Mouse (Mus musculus) embryonic facial prominence, embryonic 11.5 days (tissue): ENCODE results near the gene Fam234a. TPM values are rescaled to one million over a fixed set of nuclear protein-coding genes. Genes with fewer than 3 reads are reported as not detected.
"Not testable (repeated sequence)": the region's sequence is repeated elsewhere in the genome, so short reads cannot be mapped to it uniquely, and the experiment has no call there.

ENCODE experiments used
- ATAC-seq: fragments of 200-750 bp; cut with Nextera tagmentation; replicated peaks from 2 replicates; pipeline ENCODE4 v1.8.0; 2017; ENCODE audit warnings: low read depth; ENCODE audit not compliant: insufficient number of reproducible peaks, low FRiP score, low TSS enrichment
- DNase-seq: peaks from one replicate; pipeline ENCODE4 v3.0.0-alpha.2; 2015; ENCODE audit warnings: low spot score
- H3K27ac ChIP-seq: fragments of 300-500 bp; sonication (generic); replicated peaks from 2 replicates; pipeline ENCODE4 v1.5.1; 2014; ENCODE audit warnings: mild to moderate bottlenecking, low read depth, low read length, control low read depth
- H3K27me3 ChIP-seq: fragments of 300-500 bp; sonication (generic); 2 replicates; pipeline ENCODE4 v1.6.1; 2014; ENCODE audit warnings: mild to moderate bottlenecking, low read length, moderate library complexity, mixed read lengths; ENCODE audit not compliant: control insufficient read depth, insufficient read depth
- H3K36me3 ChIP-seq: fragments of 300-500 bp; sonication (generic); replicated peaks from 2 replicates; pipeline ENCODE4 v1.6.1; 2014; ENCODE audit warnings: low read depth, mild to moderate bottlenecking, low read length, moderate library complexity, mixed read lengths; ENCODE audit not compliant: control insufficient read depth, insufficient read depth
- H3K4me1 ChIP-seq: fragments of 300-500 bp; sonication (generic); 2 replicates; pipeline ENCODE4 v1.6.1; 2014; ENCODE audit warnings: low read length, mixed read lengths; ENCODE audit not compliant: control insufficient read depth, insufficient read depth
- H3K4me2 ChIP-seq: fragments of 300-500 bp; sonication (generic); 2 replicates; pipeline ENCODE4 v1.6.1; 2014; ENCODE audit warnings: low read depth, mild to moderate bottlenecking, control low read depth, low read length, moderate library complexity
- H3K4me3 ChIP-seq: fragments of 300-500 bp; sonication (generic); 2 replicates; pipeline ENCODE4 v1.5.1; 2014; ENCODE audit warnings: low read depth, low read length, control low read depth
- H3K9ac ChIP-seq: fragments of 300-500 bp; sonication (generic); replicated peaks from 2 replicates; pipeline ENCODE4 v1.6.1; 2014; ENCODE audit warnings: mild to moderate bottlenecking, control low read depth, low read length
- H3K9me3 ChIP-seq: fragments of 300-500 bp; sonication (generic); replicated peaks from 2 replicates; pipeline ENCODE4 v1.6.1; 2016; ENCODE audit warnings: mild to moderate bottlenecking, low read length, inconsistent platforms, mixed read lengths; ENCODE audit not compliant: control insufficient read depth
- WGBS: fragments of 180-500 bp; shearing (Covaris S2); extraction: QIAGEN DNeasy Blood & Tissue Kit; methylation state at CpG from one replicate; pipeline ENCODE4 v1.1.7; 2014; 5-methylcytosine and 5-hydroxymethylcytosine counted together
- polyA plus RNA-seq: library from polyadenylated mRNA; unstranded; fragments of >200 nt; fragmentation: Nextera tagmentation; extraction: Ambion mirVana; gene quantifications from 2 replicates; pipeline ENCODE4 v1.2.1, GENCODE M21; 2014

Fam234a gene
- 21.3 and 21.7 TPM in 2 replicates for polyA plus RNA-seq

DNA sequence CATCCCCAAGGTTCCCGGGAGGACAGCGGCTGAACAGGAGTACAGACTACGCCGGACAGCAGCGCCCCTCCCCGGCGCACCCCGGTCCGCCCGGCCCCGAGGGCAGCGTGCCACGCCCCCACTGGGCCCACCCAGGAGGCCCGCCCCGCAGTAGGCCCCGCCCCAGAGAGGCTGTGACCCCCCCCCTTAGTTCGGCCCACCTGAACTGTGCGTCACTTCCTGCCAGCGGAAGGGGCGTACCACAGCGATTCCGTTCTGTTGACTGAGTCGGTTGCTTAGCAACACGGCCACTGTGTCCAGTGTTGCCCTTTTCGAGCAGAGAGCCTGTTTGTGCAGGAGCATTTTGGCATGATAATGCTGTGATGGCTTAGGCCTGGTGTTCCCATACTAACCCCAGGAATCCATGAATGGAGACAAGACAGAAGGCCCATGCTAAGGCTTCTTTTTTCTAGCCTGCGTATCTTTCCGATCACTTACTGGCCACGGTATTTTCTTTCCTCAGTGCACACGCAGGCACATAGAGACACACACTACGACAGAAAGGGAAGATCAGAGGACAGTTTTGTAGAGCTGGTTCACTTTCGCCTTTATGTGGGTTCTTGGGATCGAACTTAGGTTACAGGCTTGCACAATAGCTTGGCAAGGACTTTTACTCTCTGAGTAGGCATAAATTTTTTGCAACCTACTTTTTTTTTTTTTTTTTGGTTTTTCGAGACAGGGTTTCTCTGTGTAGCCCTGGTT lies at the start of gene Fam234a:
TSS of gene Fam234a (minus strand) at position 142 of the 741 bp plus-strand sequence.
- Histone ChIP-seq H3K9ac (peak within 1 kb of the TSS; percentile 79), H3K27ac (no peak within 1 kb of the TSS; the same call in 1 of the 2 replicates), H3K4me3 (peak within 1 kb of the TSS; percentile 70), H3K36me3 (no peaks in the 10 kb centered on the region), H3K27me3 (no peaks in the 10 kb centered on the region), H3K9me3 (no peaks in the 10 kb centered on the region), H3K4me1 (no peaks in the 10 kb centered on the region; the same call in 1 of the 2 replicates), H3K4me2 (peak within 1 kb of the TSS; percentile 78)
- DNase-seq (peak; percentile 99), ATAC-seq (peak; percentile 95)
- WGBS, result 7% methylated on average over 33 of the region's 33 CpGs

DNA sequence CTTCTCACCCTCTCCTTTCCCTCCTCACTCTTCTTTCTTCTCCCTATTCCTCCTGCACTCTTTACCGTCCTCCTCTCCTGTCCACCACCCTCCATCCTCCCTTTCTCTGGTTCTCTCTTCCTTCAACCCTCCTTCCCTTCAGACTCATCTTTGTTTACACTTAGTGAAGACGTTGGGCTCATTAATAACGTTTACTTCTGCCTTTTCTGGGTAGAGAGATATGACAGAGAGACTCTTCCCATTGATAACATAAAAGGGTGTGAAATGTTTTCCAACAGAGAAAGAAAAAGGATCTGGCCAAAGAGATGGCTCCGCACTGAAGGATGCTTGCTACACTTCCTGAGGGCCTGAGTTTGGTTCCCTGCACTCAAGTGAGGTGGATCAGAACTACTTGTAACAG lies 45.4 kb upstream of the Fam234a start:
- H3K27me3 ChIP-seq, result no peaks in the 10 kb centered on the region
- H3K27ac ChIP-seq, result no peak overlapping the region
- H3K9ac ChIP-seq, result no peak overlapping the region
- H3K4me3 ChIP-seq, result no peak overlapping the region
- no peak overlapping the region for H3K4me2 ChIP-seq
- no peaks in the 10 kb centered on the region for H3K4me1 ChIP-seq
- DNase-seq, result no peak
- peaks cover 18% of the 10 kb centered on the region for H3K36me3 ChIP-seq
- ATAC-seq, result no peak
- H3K9me3 ChIP-seq, result 0 out of 2 replicates have a peak, but pooled peaks cover 4% of the 10 kb centered on the region
- WGBS, result 84% methylated on average over 4 of the region's 4 CpGs

DNA sequence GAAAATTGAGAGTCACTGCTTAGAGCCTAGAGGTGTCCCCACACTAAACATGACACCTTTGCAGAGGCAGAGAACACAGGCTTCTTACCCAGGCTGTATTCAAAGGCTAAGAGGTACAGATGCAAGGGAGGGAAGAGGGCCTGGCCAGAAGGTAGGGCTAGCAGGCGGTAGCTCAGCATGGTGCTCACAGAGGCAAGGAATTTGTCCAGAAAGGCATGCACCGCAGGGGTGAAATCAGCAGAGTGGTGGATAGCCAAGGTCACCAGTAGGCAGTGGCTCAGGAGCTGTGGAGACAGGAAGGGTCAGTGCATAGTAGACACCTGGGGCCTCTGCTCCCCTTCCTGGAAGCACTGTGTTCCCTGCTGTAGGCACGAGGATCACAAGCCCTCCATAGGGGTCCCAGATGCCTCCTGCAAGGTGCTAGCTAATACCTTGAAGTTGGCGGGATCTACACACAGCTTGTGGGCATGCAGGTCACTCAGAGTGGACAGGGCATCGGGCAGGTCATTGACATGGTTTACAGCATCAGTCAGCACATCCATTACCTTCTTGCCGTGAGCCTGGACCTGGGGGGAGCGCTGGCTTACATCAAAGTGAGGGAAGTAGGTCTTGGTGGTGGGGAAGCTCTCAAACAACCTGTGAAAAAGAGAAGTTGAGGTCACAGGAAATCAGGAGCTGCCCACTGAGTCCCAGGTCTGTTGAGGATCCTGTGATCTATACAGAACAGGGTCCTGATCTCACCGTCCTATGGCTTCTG lies 42.3 kb upstream of the Fam234a start:
- peaks cover 24% of the 10 kb centered on the region for H3K36me3 ChIP-seq

DNA sequence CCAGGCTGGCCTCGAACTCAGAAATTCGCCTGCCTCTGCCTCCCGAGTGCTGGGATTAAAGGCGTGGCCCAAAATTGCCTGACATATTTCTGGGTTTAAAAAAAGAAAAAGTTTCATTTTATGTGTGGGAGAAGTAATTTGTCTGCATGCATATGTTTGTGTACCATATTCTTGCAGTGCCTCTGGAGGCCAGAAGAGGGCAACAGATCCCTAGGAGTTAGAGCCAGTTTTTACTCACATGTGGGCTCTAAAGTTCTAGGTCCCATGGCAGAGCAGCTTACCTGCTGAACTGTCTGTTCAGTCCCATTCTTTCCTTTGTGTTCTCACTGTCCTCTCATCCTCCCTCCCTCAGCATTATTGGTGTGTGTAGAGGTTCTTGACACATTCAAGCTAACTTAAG lies 32.7 kb upstream of the Fam234a start:
- peaks cover 19% of the 10 kb centered on the region for H3K36me3 ChIP-seq
- no peak overlapping the region for H3K4me3 ChIP-seq
- WGBS, result 94% methylated on average over 4 of the region's 4 CpGs
- no peak overlapping the region for H3K27ac ChIP-seq
- DNase-seq, result peak; percentile 56
- H3K4me1 ChIP-seq, result no peaks in the 10 kb centered on the region
- no peak overlapping the region for H3K4me2 ChIP-seq
- H3K9me3 ChIP-seq, result no peaks in the 10 kb centered on the region
- ATAC-seq, result no peak
- no peaks in the 10 kb centered on the region for H3K27me3 ChIP-seq
- no peak overlapping the region for H3K9ac ChIP-seq

More for the DNA sequence above, 42.3 kb upstream of the Fam234a start:
- Histone ChIP-seq H3K4me2 (no peak overlapping the region), H3K9me3 (0 out of 2 replicates have a peak, but pooled peaks cover 1% of the 10 kb centered on the region), H3K9ac (no peak overlapping the region), H3K27me3 (no peaks in the 10 kb centered on the region), H3K4me3 (no peak overlapping the region), H3K4me1 (no peaks in the 10 kb centered on the region), H3K27ac (no peak overlapping the region)
- 89% methylated on average over 8 of the region's 8 CpGs for WGBS
- no peak for DNase-seq
- ATAC-seq, result no peak

DNA sequence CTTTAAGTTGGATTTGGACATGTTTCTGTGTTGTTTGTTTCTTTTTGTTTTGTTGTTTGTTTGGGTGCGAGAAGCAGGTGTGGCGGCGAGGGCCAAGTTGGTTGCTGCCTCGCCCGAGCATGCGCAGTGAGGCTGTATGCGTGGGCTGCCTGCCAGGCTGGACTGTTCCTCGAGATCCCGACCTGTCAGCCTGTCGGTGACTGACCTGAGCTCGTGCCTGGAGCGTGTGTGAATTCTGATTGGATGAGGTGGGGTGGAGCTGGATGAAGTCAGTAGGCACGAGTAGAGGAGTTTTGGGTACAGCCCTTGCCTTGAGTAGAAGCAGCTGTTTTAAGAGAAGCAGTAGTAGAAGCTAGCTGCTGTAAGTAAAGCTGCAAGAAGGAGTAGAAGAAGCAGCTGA lies 31.9 kb upstream of the Fam234a start:
- Histone ChIP-seq H3K36me3 (peaks cover 19% of the 10 kb centered on the region), H3K27me3 (no peaks in the 10 kb centered on the region), H3K4me1 (no peaks in the 10 kb centered on the region), H3K4me2 (no peak overlapping the region), H3K9ac (no peak overlapping the region), H3K9me3 (no peaks in the 10 kb centered on the region), H3K4me3 (no peak overlapping the region), H3K27ac (no peak overlapping the region)
- no peak for DNase-seq
- ATAC-seq, result no peak
- 90% methylated on average over 13 of the region's 13 CpGs for WGBS

DNA sequence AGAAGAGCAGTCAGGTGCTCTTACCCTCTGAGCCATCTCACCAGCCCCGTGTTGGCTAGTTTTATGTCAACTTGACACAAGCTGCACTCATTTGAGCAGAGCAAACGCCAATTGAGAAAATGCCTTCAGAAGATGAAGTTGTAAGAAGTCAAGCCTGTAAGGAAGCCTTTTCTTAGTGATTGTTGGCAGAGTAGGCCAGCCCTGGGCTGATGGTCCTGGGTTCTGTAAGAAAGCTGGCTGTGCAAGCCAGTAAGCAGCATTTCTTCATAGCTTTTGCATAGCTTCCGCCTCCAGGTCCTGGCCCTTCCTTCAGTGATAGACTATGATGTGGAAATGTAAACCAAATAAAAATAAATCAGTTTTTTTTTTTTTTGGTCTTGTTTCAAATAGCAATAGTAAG lies 28.5 kb upstream of the Fam234a start:
- Histone ChIP-seq H3K4me3 (no peak overlapping the region), H3K9ac (no peak overlapping the region), H3K36me3 (peaks cover 11% of the 10 kb centered on the region), H3K4me1 (no peaks in the 10 kb centered on the region), H3K27ac (no peak overlapping the region), H3K27me3 (no peaks in the 10 kb centered on the region), H3K4me2 (no peak overlapping the region), H3K9me3 (no peaks in the 10 kb centered on the region)
- ATAC-seq (no peak), DNase-seq (no peak)
- WGBS, result 88% methylated on average over 3 of the region's 3 CpGs

DNA sequence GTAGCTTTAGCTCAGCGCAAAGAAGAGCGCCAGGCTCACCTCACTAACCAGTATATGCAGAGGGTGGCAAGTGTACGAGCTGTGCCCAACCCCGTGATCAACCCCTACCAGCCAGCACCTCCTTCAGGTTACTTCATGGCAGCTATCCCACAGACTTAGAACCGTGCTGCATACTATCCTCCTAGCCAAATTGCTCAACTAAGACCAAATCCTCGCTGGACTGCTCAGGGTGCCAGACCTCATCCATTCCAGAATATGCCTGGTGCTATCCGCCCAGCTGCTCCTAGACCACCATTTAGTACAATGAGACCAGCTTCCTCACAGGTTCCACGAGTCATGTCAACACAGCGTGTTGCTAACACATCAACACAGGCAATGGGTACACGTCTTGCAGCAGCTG lies 25.5 kb upstream of the Fam234a start:
- DNase-seq, ATAC-seq: not testable (repeated sequence)

DNA sequence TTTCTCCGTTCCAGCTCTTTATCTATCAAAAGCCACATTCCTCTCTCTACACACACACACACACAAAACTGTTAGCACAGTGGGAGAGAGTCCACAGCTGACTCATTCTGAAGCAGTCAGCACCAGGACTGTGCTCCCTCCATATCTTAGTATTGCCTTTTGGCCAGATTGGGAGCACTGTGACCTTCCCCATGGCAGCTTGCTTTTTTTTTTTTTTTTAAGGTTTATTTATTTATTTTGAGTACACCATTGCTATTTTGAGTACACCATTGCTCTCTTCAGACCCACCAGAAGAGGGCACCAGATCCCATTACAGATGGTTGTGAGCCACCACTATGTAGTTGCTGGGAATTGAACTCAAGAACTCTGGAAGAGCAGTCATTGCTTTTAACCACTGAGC lies 24.8 kb upstream of the Fam234a start:
- H3K9me3 ChIP-seq, result no peaks in the 10 kb centered on the region
- ATAC-seq, result no peak
- DNase-seq, result no peak
- H3K27ac ChIP-seq, result no peak overlapping the region
- H3K36me3 ChIP-seq, result peaks cover 18% of the 10 kb centered on the region
- WGBS, result 88% methylated on average over 1 of the region's 1 CpGs
- H3K27me3 ChIP-seq, result no peaks in the 10 kb centered on the region
- no peak overlapping the region for H3K9ac ChIP-seq
- no peak overlapping the region for H3K4me3 ChIP-seq
- H3K4me2 ChIP-seq, result no peak overlapping the region
- H3K4me1 ChIP-seq, result no peaks in the 10 kb centered on the region

More for the DNA sequence above, 25.5 kb upstream of the Fam234a start:
- H3K4me1 ChIP-seq, H3K27me3 ChIP-seq, H3K9me3 ChIP-seq, H3K4me2 ChIP-seq, H3K27ac ChIP-seq, H3K9ac ChIP-seq, H3K4me3 ChIP-seq: not testable (repeated sequence)
- 92% methylated on average over 10 of the region's 10 CpGs for WGBS
- peaks cover 18% of the 10 kb centered on the region for H3K36me3 ChIP-seq
